Mouse (Mus musculus) embryonic facial prominence, embryonic 14.5 days (tissue): ENCODE measurements around the gene Rnf225. TPM values are rescaled to one million over a fixed set of nuclear protein-coding genes. Genes with fewer than 3 reads are reported as not detected.
"Not testable (repeated sequence)": the region's sequence is repeated elsewhere in the genome, so short reads cannot be mapped to it uniquely, and the experiment has no call there.

ENCODE experiments used
- ATAC-seq: fragments of 200-750 bp; cut with Nextera tagmentation; 2 replicates; pipeline ENCODE4 v1.8.0; 2017; ENCODE audit warnings: low read depth, moderate number of reproducible peaks, moderate TSS enrichment
- DNase-seq: peaks from one replicate; pipeline ENCODE4 v3.0.0-alpha.2; 2015; ENCODE audit warnings: low spot score
- H3K27ac ChIP-seq: fragments of 300-500 bp; sonication (generic); replicated peaks from 2 replicates; pipeline ENCODE4 v1.5.1; 2014; ENCODE audit warnings: low read depth, mild to moderate bottlenecking, low read length, moderate library complexity
- H3K27me3 ChIP-seq: fragments of 300-500 bp; sonication (generic); replicated peaks from 2 replicates; pipeline ENCODE4 v1.6.1; 2014; ENCODE audit warnings: low read length; ENCODE audit not compliant: control insufficient read depth, insufficient read depth
- H3K36me3 ChIP-seq: fragments of 300-500 bp; sonication (generic); 2 replicates; pipeline ENCODE4 v1.6.1; 2014; ENCODE audit warnings: low read length, mixed read lengths; ENCODE audit not compliant: control insufficient read depth, insufficient read depth
- H3K4me1 ChIP-seq: fragments of 300-500 bp; sonication (generic); 2 replicates; pipeline ENCODE4 v1.6.1; 2014; ENCODE audit warnings: antibody characterized with exemption, low read length; ENCODE audit not compliant: control insufficient read depth, insufficient read depth
- H3K4me2 ChIP-seq: fragments of 300-500 bp; sonication (generic); 2 replicates; pipeline ENCODE4 v1.6.1; 2014; ENCODE audit warnings: low read depth, mild to moderate bottlenecking, low read length, moderate library complexity, mixed read lengths
- H3K4me3 ChIP-seq: fragments of 300-500 bp; sonication (generic); 2 replicates; pipeline ENCODE4 v1.5.1; 2014; ENCODE audit warnings: low read depth, mild to moderate bottlenecking, low read length
- H3K9ac ChIP-seq: fragments of 300-500 bp; sonication (generic); 2 replicates; pipeline ENCODE4 v1.6.1; 2014; ENCODE audit warnings: low read depth, mild to moderate bottlenecking, low read length, moderate library complexity, mixed read lengths
- H3K9me3 ChIP-seq: fragments of 300-500 bp; sonication (generic); 2 replicates; pipeline ENCODE4 v1.6.1; 2016; ENCODE audit warnings: low read length; ENCODE audit not compliant: control insufficient read depth
- WGBS: fragments of 180-500 bp; shearing (Covaris S2); extraction: QIAGEN DNeasy Blood & Tissue Kit; methylation state at CpG from one replicate; pipeline ENCODE4 v1.1.7; 2014; 5-methylcytosine and 5-hydroxymethylcytosine counted together
- polyA plus RNA-seq: library from polyadenylated mRNA; unstranded; fragments of >200 nt; fragmentation: Nextera tagmentation; extraction: Ambion mirVana; gene quantifications from 2 replicates; pipeline ENCODE4 v1.2.1, GENCODE M21; 2014

The Rnf225 gene
- 0.43 and 0.49 TPM in 2 replicates for polyA plus RNA-seq

GRCm38 (mm10) chr7:12927191-12927680 is at the start of gene Rnf225:
Rnf225 (plus strand) TSS chr7:12927416.
- Histone ChIP-seq H3K4me2 (peak within 1 kb of the TSS; percentile 68), H3K4me1 (peaks cover 9% of the 10 kb centered on the region; the same call in 1 of the 2 replicates), H3K4me3 (peak within 1 kb of the TSS; percentile 37), H3K27me3 (peaks cover 13% of the 10 kb centered on the region; the same call in 1 of the 2 replicates), H3K36me3 (peaks cover 44% of the 10 kb centered on the region), H3K9ac (peak within 1 kb of the TSS; percentile 67), H3K27ac (no peak within 1 kb of the TSS), H3K9me3 (no peaks in the 10 kb centered on the region)
- 18% methylated on average over 8 of the region's 8 CpGs for WGBS
- peak; percentile 64 for ATAC-seq
- peak; percentile 75 for DNase-seq

GRCm38 (mm10) chr7:12880036-12880435 is 47.2 kb upstream of the Rnf225 start:
- ATAC-seq = no peak

DNA sequence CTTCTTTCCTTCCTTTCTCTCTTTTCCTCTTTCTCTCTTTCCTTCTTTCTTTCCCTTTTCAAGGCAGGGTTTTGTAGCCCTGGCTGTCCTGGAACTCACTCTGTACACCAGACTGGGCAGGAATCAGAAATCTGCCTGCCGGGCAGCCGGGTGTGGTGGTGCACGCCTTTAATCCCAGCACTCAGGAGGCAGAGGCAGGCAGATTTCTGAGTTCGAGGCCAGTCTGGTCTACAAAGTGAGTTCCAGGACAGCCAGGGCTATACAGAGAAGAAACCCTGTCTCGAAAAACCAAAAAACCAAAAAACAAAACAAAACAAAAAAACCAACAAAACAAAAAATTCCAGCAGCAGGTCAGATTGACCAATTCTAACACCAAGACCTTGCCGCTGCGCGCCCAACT is 46.7 kb upstream of the Rnf225 start:
- not testable (repeated sequence) for H3K27ac ChIP-seq, H3K4me1 ChIP-seq, DNase-seq, H3K27me3 ChIP-seq, H3K9me3 ChIP-seq
- ATAC-seq = 0 out of 2 replicates have a peak, but pooled peaks have one; percentile 5
- Histone ChIP-seq H3K4me3 (peak overlapping the region; percentile 61), H3K9ac (0 out of 2 replicates have a peak overlapping the region, but pooled peaks have one; percentile 15), H3K36me3 (peaks cover 11% of the 10 kb centered on the region), H3K4me2 (peak overlapping the region; percentile 71)
- 45% methylated on average over 8 of the region's 8 CpGs for WGBS

More at GRCm38 (mm10) chr7:12880036-12880435, 47.2 kb upstream of the Rnf225 start:
- Histone ChIP-seq H3K9ac (no peak overlapping the region), H3K4me3 (no peak overlapping the region), H3K27me3 (no peaks in the 10 kb centered on the region), H3K9me3 (no peaks in the 10 kb centered on the region), H3K27ac (no peak overlapping the region), H3K4me2 (no peak overlapping the region), H3K36me3 (peaks cover 7% of the 10 kb centered on the region), H3K4me1 (peaks cover 6% of the 10 kb centered on the region)
- no peak for DNase-seq

DNA sequence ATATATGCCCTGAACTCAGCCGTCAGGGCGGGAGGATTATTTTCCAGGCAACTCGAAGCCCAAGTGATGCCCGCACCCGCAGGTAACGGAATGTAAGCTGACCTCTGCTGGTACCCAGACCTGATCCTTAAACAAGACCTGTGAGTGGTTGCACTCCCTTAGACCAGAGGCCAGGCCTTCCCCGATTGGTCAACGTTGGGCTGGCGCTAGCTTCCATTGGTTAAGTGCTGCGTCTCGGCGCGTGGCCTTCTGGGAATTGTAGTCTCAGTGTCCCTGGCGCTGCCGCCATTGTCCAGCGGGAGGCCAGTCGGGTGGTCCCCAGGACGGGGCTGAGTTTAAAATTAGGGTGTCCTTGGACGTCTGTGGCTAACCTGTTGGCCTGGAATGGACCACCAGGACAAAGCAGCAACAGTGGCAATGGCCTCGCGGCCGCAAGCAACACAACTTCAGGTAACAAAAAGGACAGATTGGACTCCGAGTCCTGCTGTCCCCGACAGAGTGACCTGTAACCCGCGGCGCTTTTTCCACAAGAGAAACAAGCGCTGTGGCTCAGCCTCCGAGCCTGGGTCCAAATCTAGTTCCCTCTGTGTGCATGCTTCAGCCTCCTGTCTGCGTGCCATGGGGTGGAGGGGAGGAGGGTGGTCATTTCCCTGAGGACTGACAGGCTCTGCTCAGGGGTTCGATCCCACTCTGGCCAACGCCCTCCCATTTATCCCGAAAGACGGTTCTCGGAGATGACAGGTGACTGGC is 46.1 kb upstream of the Rnf225 start, which contains the start of gene Zfp128:
Gene Zfp128, plus strand, starts transcription at position 267 of the 750 bp plus-strand sequence.
- WGBS = 1% methylated on average over 32 of the region's 35 CpGs
- H3K4me3 ChIP-seq = peak within 1 kb of the TSS; percentile 61
- no peak within 1 kb of the TSS for H3K27ac ChIP-seq
- ATAC-seq (peak; percentile 100), DNase-seq (peak; percentile 99)
- H3K9ac ChIP-seq = peak within 1 kb of the TSS; percentile 79
- no peaks in the 10 kb centered on the region for H3K27me3 ChIP-seq
- peak within 1 kb of the TSS; percentile 71 for H3K4me2 ChIP-seq
- peaks cover 17% of the 10 kb centered on the region for H3K36me3 ChIP-seq
- peaks cover 6% of the 10 kb centered on the region for H3K4me1 ChIP-seq
- no peaks in the 10 kb centered on the region for H3K9me3 ChIP-seq

DNA sequence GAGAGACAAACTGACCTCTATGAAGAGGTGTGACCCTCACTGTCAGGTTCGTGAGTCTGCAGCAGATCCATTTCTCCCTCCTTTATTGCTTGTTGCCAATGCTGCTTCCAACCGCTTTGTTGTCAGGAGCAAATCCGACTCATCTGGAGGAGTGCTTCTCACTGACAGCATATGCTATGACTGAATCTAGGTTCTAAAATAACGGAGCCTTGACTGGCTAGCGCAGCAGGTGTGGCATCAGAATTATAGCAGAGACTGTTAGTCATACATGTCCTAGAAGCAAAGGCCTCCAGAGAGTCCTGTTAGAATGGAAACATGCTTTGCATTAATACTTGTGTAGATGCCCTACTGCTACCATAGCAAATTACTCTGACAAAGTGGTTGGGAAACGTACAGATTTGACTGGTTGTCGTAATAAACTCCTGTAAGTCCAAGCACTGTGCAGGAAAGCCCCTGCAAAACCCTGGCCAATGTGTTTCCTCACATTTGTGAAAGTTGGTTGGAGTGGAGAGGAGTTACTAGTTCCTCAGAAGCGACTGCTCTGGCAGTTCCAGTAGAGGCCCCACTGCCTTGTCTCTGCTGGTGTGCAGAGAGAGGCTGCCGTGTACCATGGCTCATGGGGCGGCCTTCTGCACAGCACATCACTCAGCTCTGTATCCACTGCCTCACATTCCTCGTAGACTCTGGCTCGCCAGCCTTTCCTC is 40.5 kb upstream of the Rnf225 start:
- Histone ChIP-seq H3K9ac (no peak overlapping the region), H3K4me3 (no peak overlapping the region), H3K36me3 (peaks cover 69% of the 10 kb centered on the region), H3K27ac (no peak overlapping the region), H3K27me3 (no peaks in the 10 kb centered on the region), H3K4me2 (no peak overlapping the region), H3K9me3 (no peaks in the 10 kb centered on the region), H3K4me1 (peaks cover 3% of the 10 kb centered on the region)
- no peak for DNase-seq
- WGBS = 88% methylated on average over 12 of the region's 12 CpGs
- no peak for ATAC-seq

DNA sequence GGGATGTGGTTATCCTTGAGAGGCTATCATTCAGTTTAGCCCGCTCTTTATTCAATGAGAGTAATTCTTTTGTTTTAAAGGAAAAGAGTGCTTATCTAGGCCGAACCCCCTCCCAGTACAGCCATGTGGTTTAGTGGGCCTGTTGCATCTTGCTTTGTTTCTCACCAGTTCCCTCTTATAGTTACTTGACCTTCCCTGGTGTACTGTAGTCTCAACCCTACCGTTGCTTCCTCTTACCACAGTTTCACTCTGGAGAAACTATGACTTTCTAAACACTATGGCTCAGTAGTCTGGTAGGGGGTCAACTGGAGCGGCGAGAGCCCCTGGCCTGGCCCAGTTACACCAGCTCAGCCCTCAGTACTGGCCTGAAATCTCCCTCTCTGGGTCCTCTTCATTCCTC is 39.6 kb upstream of the Rnf225 start:
- WGBS = 97% methylated on average over 5 of the region's 5 CpGs

DNA sequence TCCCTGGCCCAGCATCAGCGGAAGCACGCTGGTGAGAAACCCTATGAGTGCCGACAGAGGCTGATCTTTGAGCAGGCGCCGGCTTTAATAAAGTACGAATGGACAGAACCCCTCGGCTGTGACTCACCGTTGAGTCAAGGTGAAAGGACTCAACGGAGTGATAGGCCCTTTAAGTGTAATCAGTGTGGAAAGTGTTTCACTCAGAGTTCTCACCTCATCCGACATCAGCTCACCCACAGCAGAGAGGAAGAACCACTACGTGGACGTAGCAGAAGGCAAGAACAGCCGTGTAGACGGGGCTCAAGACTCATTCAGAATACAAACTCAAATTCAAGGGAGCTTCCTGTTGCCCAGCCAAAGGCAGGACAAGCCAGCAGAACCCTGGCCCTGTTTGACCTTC is 36.3 kb upstream of the Rnf225 start:
- no peak for ATAC-seq
- no peak for DNase-seq
- Histone ChIP-seq H3K9me3 (no peaks in the 10 kb centered on the region), H3K9ac (no peak overlapping the region), H3K36me3 (peaks cover 60% of the 10 kb centered on the region), H3K4me3 (no peak overlapping the region), H3K27me3 (no peaks in the 10 kb centered on the region), H3K4me2 (no peak overlapping the region), H3K4me1 (no peaks in the 10 kb centered on the region), H3K27ac (no peak overlapping the region)
- WGBS = 92% methylated on average over 14 of the region's 14 CpGs

More for the DNA sequence above, 39.6 kb upstream of the Rnf225 start:
- Histone ChIP-seq H3K4me3 (no peak overlapping the region), H3K27me3 (no peaks in the 10 kb centered on the region), H3K36me3 (peaks cover 75% of the 10 kb centered on the region), H3K4me2 (no peak overlapping the region), H3K9ac (no peak overlapping the region), H3K4me1 (no peaks in the 10 kb centered on the region), H3K27ac (no peak overlapping the region), H3K9me3 (no peaks in the 10 kb centered on the region)
- DNase-seq (no peak), ATAC-seq (no peak)

- Histone ChIP-seq H3K4me3 (no peak overlapping the region), H3K27me3 (no peaks in the 10 kb centered on the region), H3K27ac (no peak overlapping the region), H3K9me3 (no peaks in the 10 kb centered on the region), H3K36me3 (peaks cover 56% of the 10 kb centered on the region), H3K4me2 (no peak overlapping the region), H3K4me1 (no peaks in the 10 kb centered on the region), H3K9ac (no peak overlapping the region)
- DNase-seq (no peak), ATAC-seq (no peak)
- WGBS = 72% methylated on average over 1 of the region's 1 CpGs
Observed at GRCm38 (mm10) chr7:12891334-12891733, 35.9 kb upstream of the Rnf225 start.
